Mouse (Mus musculus): ENCODE results near the gene Coro2b. TPM values are rescaled to one million over a fixed set of nuclear protein-coding genes. Genes with fewer than 3 reads are reported as not detected.

Coro2b gene
- total and polyA plus RNA-seq, 2 experiments from 2014 or later: 22.8 to 36.2 TPM

DNA sequence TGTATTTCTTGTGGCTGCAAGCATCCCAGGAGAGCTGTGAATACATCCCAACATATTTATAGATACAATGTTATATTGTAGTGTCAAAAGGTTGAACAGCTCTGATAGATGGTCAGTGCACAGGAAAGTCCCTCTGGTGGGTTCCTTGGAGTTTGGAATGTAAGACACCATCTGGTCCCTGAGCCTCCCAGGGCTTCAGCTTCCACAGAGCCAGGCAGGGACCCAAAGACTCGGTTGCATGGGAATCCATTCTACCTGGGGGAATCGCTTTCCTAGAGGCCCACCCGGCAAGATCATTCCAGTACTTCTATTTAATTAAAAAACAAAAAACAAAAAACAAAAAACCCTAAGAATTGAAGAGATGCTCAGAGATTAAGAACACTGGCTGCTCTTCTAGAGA, 78.4 kb downstream of the Coro2b start:
- Histone ChIP-seq H3K4me1 (ENCODE audit: insufficient read depth, low read length) (no peaks in the 10 kb centered on the region), H3K27ac (ENCODE audit: low read depth, low read length) (no peak overlapping the region), H3K4me3 (ENCODE audit: low read depth, low read length) (no peak overlapping the region), H3K36me3 (ENCODE audit: insufficient read depth, low read length) (no peaks in the 10 kb centered on the region), H3K9ac (replicated peaks; ENCODE audit: low read length, poor library complexity, severe bottlenecking) (no peak overlapping the region), H3K9me3 (ENCODE audit: low read length) (no peaks in the 10 kb centered on the region), H3K27me3 (ENCODE audit: insufficient read depth, low read length) (no peaks in the 10 kb centered on the region), H3K4me2 (ENCODE audit: low read depth, low read length, poor library complexity, severe bottlenecking) (no peak overlapping the region)
- no peak for TF ChIP-seq CTCF (IDR thresholded peaks at IDR 0.05)
- DNase-seq (ENCODE audit: low spot score): no peak
- no peak for ATAC-seq (ENCODE audit: low FRiP score)
- 89% methylated on average over 3 of the region's 3 CpGs for WGBS

DNA sequence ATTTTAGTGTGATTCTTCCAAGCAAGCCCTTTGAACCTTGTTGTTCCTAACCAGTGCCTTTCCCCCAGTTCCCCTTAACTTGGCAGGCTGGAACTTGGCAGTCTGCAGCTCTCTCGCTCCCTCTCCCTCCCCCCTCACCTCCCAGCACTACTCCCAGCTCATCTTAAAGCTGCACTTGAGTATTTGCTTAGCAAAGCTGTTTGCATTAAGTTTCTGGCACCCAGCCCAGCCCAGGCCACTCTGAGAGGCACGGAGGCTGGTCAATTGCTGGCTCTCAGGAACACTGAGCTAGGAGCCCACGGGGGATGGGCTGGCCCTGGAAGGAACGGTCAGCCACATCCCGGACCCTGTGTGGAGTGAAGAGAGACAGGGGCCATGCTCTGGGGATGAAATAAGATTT, 80.8 kb downstream of the Coro2b start:
- H3K36me3 ChIP-seq (ENCODE audit: insufficient read depth, low read length): peaks cover 11% of the 10 kb centered on the region
- peak; percentile 82 for DNase-seq (ENCODE audit: low spot score)
- no peak overlapping the region for H3K27ac ChIP-seq (ENCODE audit: low read depth, low read length)
- no peaks in the 10 kb centered on the region for H3K27me3 ChIP-seq (ENCODE audit: insufficient read depth, low read length)
- ATAC-seq (ENCODE audit: low FRiP score): no peak
- no peaks in the 10 kb centered on the region for H3K9me3 ChIP-seq (ENCODE audit: low read length)
- no peak for TF ChIP-seq CTCF (IDR thresholded peaks at IDR 0.05)
- 38% methylated on average over 5 of the region's 5 CpGs for WGBS
- no peak overlapping the region for H3K4me3 ChIP-seq (ENCODE audit: low read depth, low read length)
- H3K9ac ChIP-seq (replicated peaks; ENCODE audit: low read length, poor library complexity, severe bottlenecking): no peak overlapping the region
- H3K4me2 ChIP-seq (ENCODE audit: low read depth, low read length, poor library complexity, severe bottlenecking): no peak overlapping the region
- 0 out of 2 replicates have a peak, but pooled peaks cover 4% of the 10 kb centered on the region for H3K4me1 ChIP-seq (ENCODE audit: insufficient read depth, low read length)

DNA sequence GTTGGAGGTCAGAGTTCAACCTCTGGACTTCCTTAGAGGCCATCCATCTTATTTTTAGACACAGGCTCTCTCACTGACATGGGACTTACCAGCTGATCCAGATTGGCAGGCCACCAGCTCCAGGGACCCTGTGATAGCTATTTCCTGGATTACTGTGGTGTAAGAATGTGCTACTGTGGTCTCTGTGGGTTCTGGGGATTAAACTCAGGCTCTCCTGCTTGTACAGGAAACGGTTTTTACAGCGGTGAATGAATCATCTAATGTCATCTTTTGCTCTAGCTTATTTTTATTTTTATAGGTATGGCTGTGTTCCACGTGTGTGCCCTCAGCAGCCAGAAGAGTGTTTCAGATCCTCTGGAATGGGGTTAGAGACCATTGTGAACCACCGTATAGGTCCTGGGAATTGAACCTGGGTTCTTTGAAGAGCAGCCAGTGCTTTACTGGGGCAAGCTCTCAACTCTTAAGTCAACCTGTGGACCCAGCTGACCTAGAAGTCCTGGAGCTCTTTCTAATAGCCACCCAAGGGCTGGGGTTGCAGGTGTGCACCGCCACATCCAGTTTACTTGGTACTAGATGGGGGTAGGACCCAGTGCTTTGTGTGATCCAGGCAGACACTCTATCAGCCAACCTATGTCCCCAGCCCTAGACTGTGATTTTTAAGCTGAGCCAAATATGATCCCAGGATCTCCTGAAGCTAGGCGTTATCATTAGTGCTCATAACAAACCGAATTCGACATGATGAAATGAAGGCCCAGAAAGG, 81.5 kb downstream of the Coro2b start:
- H3K4me3 ChIP-seq (ENCODE audit: low read depth, low read length): no peak overlapping the region
- 79% methylated on average over 8 of the region's 8 CpGs for WGBS
- H3K9me3 ChIP-seq (ENCODE audit: low read length): no peaks in the 10 kb centered on the region
- H3K27me3 ChIP-seq (ENCODE audit: insufficient read depth, low read length): no peaks in the 10 kb centered on the region
- no peak for DNase-seq (ENCODE audit: low spot score)
- no peak overlapping the region for H3K9ac ChIP-seq (replicated peaks; ENCODE audit: low read length, poor library complexity, severe bottlenecking)
- 0 out of 2 replicates have a peak, but pooled peaks cover 4% of the 10 kb centered on the region for H3K4me1 ChIP-seq (ENCODE audit: insufficient read depth, low read length)
- peaks cover 11% of the 10 kb centered on the region for H3K36me3 ChIP-seq (ENCODE audit: insufficient read depth, low read length)
- no peak overlapping the region for H3K4me2 ChIP-seq (ENCODE audit: low read depth, low read length, poor library complexity, severe bottlenecking)
- ATAC-seq (ENCODE audit: low FRiP score): no peak
- no peak overlapping the region for H3K27ac ChIP-seq (ENCODE audit: low read depth, low read length)
- TF ChIP-seq CTCF (IDR thresholded peaks at IDR 0.05): no peak

DNA sequence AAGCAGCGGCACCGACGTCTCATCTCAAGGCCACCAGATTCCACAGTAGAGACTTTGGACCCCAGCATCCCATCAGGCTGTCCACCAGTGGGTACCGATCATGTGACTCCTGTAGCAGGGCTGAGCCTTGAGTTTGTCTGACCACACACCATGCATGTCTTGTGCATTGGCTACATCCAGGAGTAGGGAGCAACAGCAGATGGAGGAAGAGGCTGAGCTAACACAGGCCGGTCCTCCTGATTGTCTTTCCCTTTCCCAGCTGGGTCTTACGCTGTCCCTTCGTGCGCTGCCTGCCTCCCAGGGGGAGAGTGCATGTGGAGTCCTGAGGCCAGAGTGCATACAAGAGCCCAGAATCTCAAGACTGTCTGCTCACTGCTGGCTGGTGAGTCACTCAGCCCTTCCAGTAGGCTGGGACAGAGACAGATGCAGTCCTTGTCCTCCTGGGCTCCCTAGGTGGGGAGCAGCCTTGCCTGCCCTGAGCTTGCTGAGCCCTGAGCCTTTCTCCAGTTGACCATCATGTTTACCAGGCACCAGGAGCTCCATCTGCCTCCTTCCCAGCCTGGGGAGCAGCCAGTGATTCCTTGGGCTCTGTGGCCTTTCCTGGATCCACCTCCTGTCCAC, 84.4 kb downstream of the Coro2b start:
- Histone ChIP-seq H3K27ac (ENCODE audit: low read depth, low read length) (no peak overlapping the region), H3K4me2 (ENCODE audit: low read depth, low read length, poor library complexity, severe bottlenecking) (no peak overlapping the region), H3K36me3 (ENCODE audit: insufficient read depth, low read length) (peaks cover 11% of the 10 kb centered on the region), H3K9me3 (ENCODE audit: low read length) (no peaks in the 10 kb centered on the region), H3K27me3 (ENCODE audit: insufficient read depth, low read length) (no peaks in the 10 kb centered on the region), H3K9ac (replicated peaks; ENCODE audit: low read length, poor library complexity, severe bottlenecking) (no peak overlapping the region), H3K4me1 (ENCODE audit: insufficient read depth, low read length) (0 out of 2 replicates have a peak, but pooled peaks cover 4% of the 10 kb centered on the region), H3K4me3 (ENCODE audit: low read depth, low read length) (no peak overlapping the region)
- ATAC-seq (ENCODE audit: low FRiP score) (no peak), DNase-seq (ENCODE audit: low spot score) (no peak)
- TF ChIP-seq CTCF (IDR thresholded peaks at IDR 0.05): no peak
- WGBS: 95% methylated on average over 8 of the region's 8 CpGs

DNA sequence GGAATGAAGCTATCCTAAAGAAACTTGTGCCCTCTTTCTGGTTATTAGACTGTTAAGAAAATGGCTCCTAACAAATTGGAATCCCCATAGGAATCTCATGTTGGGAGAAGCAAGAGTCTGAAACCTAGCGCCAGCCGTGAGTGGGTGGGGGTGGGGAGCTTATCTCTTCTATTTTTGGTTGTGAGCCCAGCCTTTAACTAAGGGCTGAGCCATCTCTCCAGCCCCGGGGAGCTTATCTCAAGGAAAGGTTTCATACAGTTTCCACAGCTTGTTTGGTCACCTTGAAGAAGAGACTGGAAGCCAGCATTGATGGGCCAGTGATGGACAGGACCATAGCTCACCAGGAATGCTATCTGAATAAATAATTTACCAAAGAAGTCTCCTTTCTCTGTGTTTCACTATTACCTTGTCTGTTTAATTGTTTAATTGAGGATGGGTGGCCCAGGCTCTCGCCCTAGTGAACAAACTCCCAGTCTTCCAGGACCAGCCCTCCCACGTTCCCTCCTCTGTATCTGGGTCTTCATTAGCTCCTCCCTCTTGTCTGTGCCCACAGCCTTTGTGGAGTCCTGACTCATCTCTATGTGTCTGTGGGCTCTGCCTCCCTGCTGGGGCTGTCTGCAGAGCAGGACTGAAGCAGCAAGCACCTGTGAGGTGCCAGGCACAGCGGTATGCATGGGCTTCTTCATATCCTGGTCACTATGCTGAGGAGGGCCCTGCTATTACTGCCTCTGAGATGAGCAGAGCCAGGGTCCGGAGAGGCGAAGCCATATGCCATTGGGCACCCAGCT, 85.1 kb downstream of the Coro2b start:
- TF ChIP-seq CTCF (IDR thresholded peaks at IDR 0.05): no peak
- no peak overlapping the region for H3K4me3 ChIP-seq (ENCODE audit: low read depth, low read length)
- peaks cover 11% of the 10 kb centered on the region for H3K36me3 ChIP-seq (ENCODE audit: insufficient read depth, low read length)
- no peaks in the 10 kb centered on the region for H3K9me3 ChIP-seq (ENCODE audit: low read length)
- DNase-seq (ENCODE audit: low spot score): no peak
- 71% methylated on average over 8 of the region's 8 CpGs for WGBS
- 0 out of 2 replicates have a peak, but pooled peaks cover 4% of the 10 kb centered on the region for H3K4me1 ChIP-seq (ENCODE audit: insufficient read depth, low read length)
- no peaks in the 10 kb centered on the region for H3K27me3 ChIP-seq (ENCODE audit: insufficient read depth, low read length)
- no peak overlapping the region for H3K9ac ChIP-seq (replicated peaks; ENCODE audit: low read length, poor library complexity, severe bottlenecking)
- H3K27ac ChIP-seq (ENCODE audit: low read depth, low read length): no peak overlapping the region
- H3K4me2 ChIP-seq (ENCODE audit: low read depth, low read length, poor library complexity, severe bottlenecking): no peak overlapping the region
- no peak for ATAC-seq (ENCODE audit: low FRiP score)
